In the genomic region with DNA sequence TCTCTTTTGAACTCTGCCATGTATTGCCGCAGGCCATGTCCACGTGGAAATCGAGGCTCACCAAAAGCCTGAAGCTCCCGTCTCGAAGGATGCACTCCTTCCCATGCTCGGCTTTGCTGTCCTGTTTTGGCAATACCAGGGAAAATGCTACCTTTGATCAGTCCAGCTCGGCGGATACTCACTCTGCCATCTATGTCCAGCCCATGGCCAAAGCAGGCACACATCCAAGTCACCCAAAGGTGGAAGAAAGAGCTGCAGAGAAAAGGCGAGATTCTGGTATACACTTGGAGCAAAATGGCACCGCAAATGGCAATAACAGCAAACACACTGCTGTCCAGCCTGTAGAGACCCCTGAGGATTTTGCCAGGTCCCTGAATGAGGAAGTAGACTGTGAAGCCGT, we compare ENCODE assay signal across 26 mouse cellular contexts. TPM values are rescaled to one million over a fixed set of nuclear protein-coding genes. Genes with fewer than 3 reads are reported as not detected.
DNase-seq lines count a peak whose midpoint lies in the region; ATAC-seq lines count a peak whose summit lies in the region.
"Had no signal": no experiment of that assay in that cellular context is flagged by ENCODE, and none has a peak within 500 bp of the region (broad histone marks: within the 10 kb centered on the region; RNA-seq: fewer than 3 reads in every experiment).

No protein-coding gene starts in this region.

- no peaks in the 10 kb centered on the region for H3K36me3 ChIP-seq in kidney, embryonic 14.5 days (ENCODE audit: control insufficient read depth, insufficient read depth, low read length)
- no peaks in the 10 kb centered on the region for H3K36me3 ChIP-seq in kidney, embryonic 16.5 days (ENCODE audit: insufficient read depth, low read length)
- H3K36me3 ChIP-seq: embryonic facial prominence, embryonic 10.5 days; embryonic facial prominence, embryonic 13.5 days; forebrain, embryonic 12.5 days; forebrain, embryonic 15.5 days; heart, embryonic 12.5 days; heart, embryonic 15.5 days; hindbrain, embryonic 10.5 days; hindbrain, embryonic 13.5 days had no signal

- no peak overlapping the region for H3K27ac ChIP-seq in kidney, embryonic 14.5 days (ENCODE audit: low read depth, low read length)
- no peak overlapping the region for H3K27ac ChIP-seq in kidney, embryonic 16.5 days (ENCODE audit: low read length)
- H3K27ac ChIP-seq: embryonic facial prominence, embryonic 10.5 days; embryonic facial prominence, embryonic 13.5 days; forebrain, embryonic 12.5 days; forebrain, embryonic 15.5 days; heart, embryonic 15.5 days; hindbrain, embryonic 10.5 days; hindbrain, embryonic 13.5 days had no signal

- no peak overlapping the region for H3K4me2 ChIP-seq in kidney, embryonic 14.5 days (replicated peaks; ENCODE audit: low read depth, low read length)
- H3K4me2 ChIP-seq in kidney, embryonic 16.5 days (replicated peaks; ENCODE audit: low read depth, low read length), result no peak overlapping the region
- H3K4me2 ChIP-seq: embryonic facial prominence, embryonic 13.5 days; forebrain, embryonic 12.5 days; forebrain, embryonic 15.5 days; heart, embryonic 12.5 days; heart, embryonic 15.5 days; hindbrain, embryonic 13.5 days had no signal

- no peak overlapping the region for H3K9ac ChIP-seq in kidney, embryonic 14.5 days (ENCODE audit: low read depth, low read length)
- no peak overlapping the region for H3K9ac ChIP-seq in kidney, embryonic 16.5 days (replicated peaks; ENCODE audit: low read length)
- H3K9ac ChIP-seq: embryonic facial prominence, embryonic 13.5 days; forebrain, embryonic 12.5 days; forebrain, embryonic 15.5 days; heart, embryonic 12.5 days; heart, embryonic 15.5 days; hindbrain, embryonic 13.5 days had no signal

- no peaks in the 10 kb centered on the region for H3K9me3 ChIP-seq in kidney, embryonic 14.5 days (ENCODE audit: control insufficient read depth, low read length)
- H3K9me3 ChIP-seq in kidney, embryonic 16.5 days (ENCODE audit: low read length), result no peaks in the 10 kb centered on the region
- H3K9me3 ChIP-seq: embryonic facial prominence, embryonic 10.5 days; embryonic facial prominence, embryonic 13.5 days; forebrain, embryonic 12.5 days; forebrain, embryonic 15.5 days; heart, embryonic 12.5 days; heart, embryonic 15.5 days; hindbrain, embryonic 10.5 days; hindbrain, embryonic 13.5 days had no signal

- no peaks in the 10 kb centered on the region for H3K27me3 ChIP-seq in kidney, embryonic 14.5 days (ENCODE audit: control insufficient read depth, insufficient read depth, low read length)
- no peaks in the 10 kb centered on the region for H3K27me3 ChIP-seq in kidney, embryonic 16.5 days (ENCODE audit: insufficient read depth, low read length)
- H3K27me3 ChIP-seq: embryonic facial prominence, embryonic 13.5 days; forebrain, embryonic 12.5 days; forebrain, embryonic 15.5 days; heart, embryonic 12.5 days; heart, embryonic 15.5 days; hindbrain, embryonic 13.5 days had no signal

- 0 out of 2 replicates have a peak, but pooled peaks cover 5% of the 10 kb centered on the region for H3K4me1 ChIP-seq in kidney, embryonic 14.5 days (ENCODE audit: control insufficient read depth, insufficient read depth, low read length)
- H3K4me1 ChIP-seq in kidney, embryonic 16.5 days (ENCODE audit: insufficient read depth, low read length), result no peaks in the 10 kb centered on the region
- H3K4me1 ChIP-seq: embryonic facial prominence, embryonic 10.5 days; forebrain, embryonic 12.5 days; forebrain, embryonic 15.5 days; heart, embryonic 12.5 days; heart, embryonic 15.5 days; hindbrain, embryonic 10.5 days; hindbrain, embryonic 13.5 days had no signal

- WGBS in kidney, embryonic 14.5 days, result 80% methylated on average over 11 of the region's 11 CpGs
- WGBS in kidney, embryonic 16.5 days, result 76% methylated on average over 11 of the region's 11 CpGs

- H3K4me3 ChIP-seq in kidney, embryonic 14.5 days (ENCODE audit: low read length), result no peak overlapping the region
- no peak overlapping the region for H3K4me3 ChIP-seq in kidney, embryonic 16.5 days (ENCODE audit: low read length)
- H3K4me3 ChIP-seq: embryonic facial prominence, embryonic 10.5 days; embryonic facial prominence, embryonic 13.5 days; erythroblast, embryonic 14.5 days; forebrain, embryonic 12.5 days; forebrain, embryonic 15.5 days; heart, embryonic 12.5 days; heart, embryonic 15.5 days; hindbrain, embryonic 10.5 days; hindbrain, embryonic 13.5 days had no signal

- DNase-seq in cerebellum, postnatal 10 days, result peak; percentile 63 to 66
- no peak for DNase-seq in cerebellum, adult 11 months
- DNase-seq in kidney, adult 11 months, result peak; percentile 7
- DNase-seq in kidney, adult 9 months, result peak; percentile 34
- peak; percentile 4 to 40 for DNase-seq in kidney, postnatal 25 days
- DNase-seq: adrenal gland, adult 8-10 months; adrenal gland, postnatal 25 days; cerebellum, adult 8-10 months; embryo, embryonic 11 days; gastrocnemius, postnatal 25 days; heart, adult 18-20 months; heart, postnatal 10 days; heart, postnatal 36 days had no signal

- no peak for ATAC-seq in kidney, embryonic 14.5 days (ENCODE audit: low FRiP score, low TSS enrichment)
- no peak for ATAC-seq in kidney, embryonic 16.5 days (ENCODE audit: low FRiP score, low TSS enrichment)
- ATAC-seq: activated CD4-positive, CD25-positive, alpha-beta regulatory T cell, adult 4 months; forebrain, embryonic 15.5 days; hindbrain, embryonic 16.5 days had no signal

RNA-seq across cellular contexts. Expression of a gene that starts 0.3 kb away (rescaled TPM):
- polyA plus RNA-seq in kidney, embryonic 14.5 days (2014; fragmentation: Nextera tagmentation; extraction: Ambion mirVana), result 40.9 and 77.0 TPM in 2 replicates
- polyA plus RNA-seq in kidney, embryonic 16.5 days (2015; fragmentation: Nextera tagmentation; extraction: Ambion mirVana), result 67.2 and 76.1 TPM in 2 replicates

RNA-seq across cellular contexts. Expression of a gene that starts 57.8 kb away (rescaled TPM):
- 0.23 TPM in 1 of 2 replicates, not detected in the other for polyA plus RNA-seq in kidney, embryonic 14.5 days (2014; fragmentation: Nextera tagmentation; extraction: Ambion mirVana)
- polyA plus RNA-seq in kidney, embryonic 16.5 days (2015; fragmentation: Nextera tagmentation; extraction: Ambion mirVana), result 0.19 and 0.27 TPM in 2 replicates
- polyA plus RNA-seq: erythroblast, embryonic 14.5 days had no signal

RNA-seq across cellular contexts. Expression of a gene that starts 58.0 kb away (rescaled TPM):
- polyA plus RNA-seq in kidney, embryonic 14.5 days (2014; fragmentation: Nextera tagmentation; extraction: Ambion mirVana), result 105 and 119 TPM in 2 replicates
- polyA plus RNA-seq in kidney, embryonic 16.5 days (2015; fragmentation: Nextera tagmentation; extraction: Ambion mirVana), result 119 and 124 TPM in 2 replicates

RNA-seq across cellular contexts. Expression of a gene that starts 58.0 kb away (rescaled TPM):
- 3.6 and 7.3 TPM in 2 replicates for polyA plus RNA-seq in kidney, embryonic 14.5 days (2014; fragmentation: Nextera tagmentation; extraction: Ambion mirVana)
- polyA plus RNA-seq in kidney, embryonic 16.5 days (2015; fragmentation: Nextera tagmentation; extraction: Ambion mirVana), result 5.1 and 5.9 TPM in 2 replicates
